Mouse (Mus musculus) ES-E14 (cell line): ENCODE measurements around the gene H6pd.

Experiments
- CHD2 ChIP-seq: IDR thresholded peaks from 2 replicates; pipeline ENCODE4 v1.6.1; 2014; ENCODE audit warnings: mild to moderate bottlenecking, low read depth, low read length, inconsistent platforms
- HCFC1 ChIP-seq: IDR thresholded peaks from 2 replicates; pipeline ENCODE4 v1.6.1; 2012; ENCODE audit warnings: low read length, inconsistent platforms, borderline replicate concordance; ENCODE audit not compliant: insufficient read depth
- MAFK ChIP-seq: IDR thresholded peaks from 2 replicates; pipeline ENCODE4 v1.6.1; 2014; ENCODE audit warnings: mild to moderate bottlenecking, low read depth, low read length, inconsistent platforms; ENCODE audit not compliant: insufficient read depth
- ZC3H11A ChIP-seq: IDR thresholded peaks from 2 replicates; pipeline ENCODE4 v1.6.1; 2012; ENCODE audit warnings: low read depth, mild to moderate bottlenecking, inconsistent platforms, low read length, borderline replicate concordance
- ZNF384 ChIP-seq: IDR thresholded peaks from 2 replicates; pipeline ENCODE4 v1.6.1; 2012; ENCODE audit warnings: low read depth, low read length, inconsistent platforms

- TF ChIP-seq ZC3H11A = no peak
- no peak for TF ChIP-seq HCFC1
- TF ChIP-seq ZNF384 = no peak
- no peak for TF ChIP-seq CHD2
- no peak for TF ChIP-seq MAFK
Observed at GRCm38 (mm10) chr4:149995911-149996310, 12.9 kb downstream of the H6pd start.
